Mouse (Mus musculus): ENCODE results near the gene Aldh9a1. TPM values are rescaled to one million over a fixed set of nuclear protein-coding genes. Genes with fewer than 3 reads are reported as not detected.
"Not testable (repeated sequence)": the region's sequence is repeated elsewhere in the genome, so short reads cannot be mapped to it uniquely, and the experiment has no call there.

The Aldh9a1 gene
- polyA plus RNA-seq, 1 experiment from 2014 or later: 204 TPM

DNA sequence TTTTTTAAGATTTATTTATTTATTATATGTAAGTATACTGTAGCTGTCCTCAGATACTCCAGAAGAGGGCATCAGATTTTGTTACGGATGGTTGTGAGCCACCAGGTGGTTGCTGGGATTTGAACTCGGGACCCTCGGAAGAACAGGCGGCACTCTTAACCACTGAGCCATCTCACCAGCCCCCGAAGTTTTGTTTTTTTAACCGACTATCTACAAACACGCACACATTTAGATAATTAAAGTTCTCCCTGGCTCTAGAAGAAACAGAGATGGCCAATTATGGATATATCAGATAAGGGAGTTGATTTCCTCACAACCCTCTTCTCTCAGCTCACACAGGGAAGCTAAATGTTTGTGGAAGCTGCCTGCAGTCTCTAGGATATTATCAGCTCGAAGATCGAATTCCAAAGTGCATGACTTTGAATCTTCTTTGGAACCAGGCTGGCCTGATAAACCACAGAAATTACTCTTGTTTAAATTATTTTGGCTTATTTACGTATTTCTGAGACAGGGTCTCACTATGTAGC lies 3.7 kb upstream of the Aldh9a1 start:
- H3K36me3 ChIP-seq (ENCODE audit: control insufficient read depth, insufficient read depth, low read length): not testable (repeated sequence)

DNA sequence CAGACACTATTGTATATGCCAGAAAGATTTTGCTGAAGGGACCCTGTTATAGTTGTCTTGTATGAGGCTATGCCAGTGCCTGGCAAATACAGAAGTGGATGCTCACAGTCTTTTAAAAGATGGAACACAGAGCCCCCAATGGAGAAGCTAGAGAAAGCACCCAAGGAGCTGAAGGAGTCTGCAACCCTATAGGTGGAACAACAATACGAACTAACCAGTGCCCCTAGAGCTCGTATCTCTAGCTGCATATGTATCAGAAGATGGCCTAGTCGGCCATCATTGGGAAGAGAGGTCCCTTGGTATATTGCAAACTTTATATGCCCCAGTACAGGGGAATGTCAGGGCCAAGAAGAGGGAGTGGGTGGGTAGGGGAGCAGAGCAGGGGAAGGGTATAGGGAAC lies 585 bp upstream of the Aldh9a1 start:
- H3K27ac ChIP-seq (ENCODE audit: low read length); H3K4me2 ChIP-seq (ENCODE audit: low read depth, low read length); ATAC-seq; H3K9me3 ChIP-seq (ENCODE audit: control insufficient read depth, low read length); H3K9ac ChIP-seq (ENCODE audit: low read depth, low read length); H3K27me3 ChIP-seq (replicated peaks; ENCODE audit: control insufficient read depth, insufficient read depth, low read length); H3K36me3 ChIP-seq (ENCODE audit: control insufficient read depth, insufficient read depth, low read length); H3K4me1 ChIP-seq (ENCODE audit: control insufficient read depth, insufficient read depth, low read length); H3K4me3 ChIP-seq (ENCODE audit: low read length): not testable (repeated sequence)
- WGBS: 58% methylated on average over 3 of the region's 3 CpGs

More for the DNA sequence above, 3.7 kb upstream of the Aldh9a1 start:
- H3K4me2 ChIP-seq (ENCODE audit: low read depth, low read length); H3K4me1 ChIP-seq (ENCODE audit: control insufficient read depth, insufficient read depth, low read length); H3K27me3 ChIP-seq (replicated peaks; ENCODE audit: control insufficient read depth, insufficient read depth, low read length); H3K4me3 ChIP-seq (ENCODE audit: low read length); H3K9ac ChIP-seq (ENCODE audit: low read depth, low read length); H3K27ac ChIP-seq (ENCODE audit: low read length); ATAC-seq; H3K9me3 ChIP-seq (ENCODE audit: control insufficient read depth, low read length): not testable (repeated sequence)
- 83% methylated on average over 10 of the region's 10 CpGs for WGBS

DNA sequence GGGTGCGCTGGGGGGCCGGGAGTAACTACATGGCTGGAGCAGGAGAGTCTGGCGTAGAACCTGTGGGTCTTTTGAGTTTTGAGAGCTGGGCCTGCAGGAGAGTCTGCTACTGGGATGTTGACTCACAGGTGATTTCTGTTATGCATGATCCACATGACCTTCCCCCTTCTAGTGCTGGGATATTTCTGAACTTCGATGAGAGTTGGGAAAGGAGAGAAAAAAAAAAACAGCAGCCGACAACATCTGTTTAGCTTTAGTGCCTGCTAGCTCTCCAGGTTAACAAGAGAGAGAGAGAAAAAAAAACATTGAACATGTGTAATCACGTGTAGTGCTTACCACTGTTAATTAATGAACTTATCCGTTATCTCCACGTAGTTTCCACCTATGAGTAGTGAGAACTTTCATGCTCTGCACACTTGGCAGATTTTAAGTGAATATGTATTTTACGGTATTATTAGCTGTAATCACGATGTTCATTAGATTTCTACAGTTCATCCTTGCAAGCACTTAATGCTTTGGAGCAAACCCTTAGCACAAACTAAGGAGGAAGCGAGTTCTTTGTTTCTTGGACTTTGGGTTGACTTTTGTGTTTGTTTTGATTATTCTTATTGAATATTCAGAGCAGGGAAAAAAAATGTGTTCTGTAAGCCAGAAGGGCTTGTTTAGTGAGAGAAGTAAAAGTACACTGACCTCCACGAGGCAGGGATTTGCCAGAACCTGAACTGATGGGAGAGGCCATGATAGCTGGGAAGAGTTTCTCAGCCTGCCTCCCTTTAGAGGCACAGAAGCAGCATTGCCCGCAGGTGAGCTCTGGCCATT lies 1.0 kb downstream of the Aldh9a1 start:
- no peaks in the 10 kb centered on the region for H3K27me3 ChIP-seq (replicated peaks; ENCODE audit: control insufficient read depth, insufficient read depth, low read length)
- WGBS: 26% methylated on average over 13 of the region's 13 CpGs
- H3K4me1 ChIP-seq (ENCODE audit: control insufficient read depth, insufficient read depth, low read length): peaks cover 5% of the 10 kb centered on the region
- H3K9ac ChIP-seq (ENCODE audit: low read depth, low read length): peak overlapping the region; percentile 86
- no peak; the same call in 1 of the 2 replicates for ATAC-seq
- peak overlapping the region; percentile 94 for H3K27ac ChIP-seq (ENCODE audit: low read length)
- peak overlapping the region; percentile 70 for H3K4me3 ChIP-seq (ENCODE audit: low read length)
- no peaks in the 10 kb centered on the region for H3K9me3 ChIP-seq (ENCODE audit: control insufficient read depth, low read length)
- H3K36me3 ChIP-seq (ENCODE audit: control insufficient read depth, insufficient read depth, low read length): no peaks in the 10 kb centered on the region; the same call in 1 of the 2 replicates
- H3K4me2 ChIP-seq (ENCODE audit: low read depth, low read length): peak overlapping the region; percentile 73

DNA sequence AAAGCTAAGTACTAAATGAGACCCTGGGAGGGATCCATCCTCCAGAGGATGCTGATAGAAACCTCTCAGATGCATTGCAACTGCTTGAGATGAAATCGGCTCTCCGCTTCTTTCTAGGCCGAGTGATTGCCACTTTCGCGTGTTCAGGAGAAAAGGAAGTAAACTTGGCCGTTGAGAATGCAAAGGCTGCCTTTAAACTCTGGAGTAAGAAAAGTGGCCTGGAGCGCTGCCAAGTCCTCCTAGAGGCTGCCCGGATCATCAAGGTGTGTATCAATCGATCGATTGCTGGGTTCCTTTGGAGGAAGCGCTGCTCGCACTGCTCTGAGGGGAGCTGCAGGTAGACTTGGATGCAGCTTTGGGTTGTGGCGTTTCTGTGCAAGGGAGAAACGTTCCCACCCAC lies 2.6 kb downstream of the Aldh9a1 start:
- Histone ChIP-seq H3K36me3 (ENCODE audit: control insufficient read depth, insufficient read depth, low read length) (peaks cover 3% of the 10 kb centered on the region), H3K27ac (ENCODE audit: low read length) (no peak overlapping the region), H3K9me3 (ENCODE audit: control insufficient read depth, low read length) (no peaks in the 10 kb centered on the region), H3K4me1 (ENCODE audit: control insufficient read depth, insufficient read depth, low read length) (peaks cover 5% of the 10 kb centered on the region), H3K4me3 (ENCODE audit: low read length) (no peak overlapping the region), H3K4me2 (ENCODE audit: low read depth, low read length) (no peak overlapping the region), H3K27me3 (replicated peaks; ENCODE audit: control insufficient read depth, insufficient read depth, low read length) (no peaks in the 10 kb centered on the region), H3K9ac (ENCODE audit: low read depth, low read length) (no peak overlapping the region)
- 85% methylated on average over 14 of the region's 14 CpGs for WGBS
- no peak for ATAC-seq

DNA sequence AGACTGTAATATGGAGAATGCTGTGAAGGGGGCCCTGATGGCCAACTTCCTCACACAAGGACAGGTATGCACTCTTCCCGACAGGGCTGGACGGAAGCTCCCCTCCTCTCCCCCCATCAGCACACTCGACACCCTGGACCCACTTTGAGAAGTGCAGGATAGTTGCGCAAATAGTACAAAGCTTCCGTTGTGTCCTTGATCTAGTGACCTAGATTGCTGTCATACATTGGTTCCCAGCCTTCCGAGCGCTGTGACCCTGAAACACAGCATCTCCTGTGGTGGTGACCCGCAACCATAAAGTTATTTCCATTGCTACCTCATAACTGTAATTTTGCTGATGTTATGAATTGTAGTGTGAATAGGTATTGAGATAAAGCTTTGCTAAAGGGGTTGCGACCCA lies 7.6 kb downstream of the Aldh9a1 start:
- Histone ChIP-seq H3K27ac (ENCODE audit: low read length) (no peak overlapping the region), H3K27me3 (replicated peaks; ENCODE audit: control insufficient read depth, insufficient read depth, low read length) (no peaks in the 10 kb centered on the region), H3K4me2 (ENCODE audit: low read depth, low read length) (no peak overlapping the region), H3K9me3 (ENCODE audit: control insufficient read depth, low read length) (no peaks in the 10 kb centered on the region), H3K9ac (ENCODE audit: low read depth, low read length) (no peak overlapping the region), H3K36me3 (ENCODE audit: control insufficient read depth, insufficient read depth, low read length) (peaks cover 8% of the 10 kb centered on the region), H3K4me3 (ENCODE audit: low read length) (no peak overlapping the region), H3K4me1 (ENCODE audit: control insufficient read depth, insufficient read depth, low read length) (peaks cover 3% of the 10 kb centered on the region; the same call in 1 of the 2 replicates)
- ATAC-seq: no peak
- WGBS: 93% methylated on average over 9 of the region's 9 CpGs

DNA sequence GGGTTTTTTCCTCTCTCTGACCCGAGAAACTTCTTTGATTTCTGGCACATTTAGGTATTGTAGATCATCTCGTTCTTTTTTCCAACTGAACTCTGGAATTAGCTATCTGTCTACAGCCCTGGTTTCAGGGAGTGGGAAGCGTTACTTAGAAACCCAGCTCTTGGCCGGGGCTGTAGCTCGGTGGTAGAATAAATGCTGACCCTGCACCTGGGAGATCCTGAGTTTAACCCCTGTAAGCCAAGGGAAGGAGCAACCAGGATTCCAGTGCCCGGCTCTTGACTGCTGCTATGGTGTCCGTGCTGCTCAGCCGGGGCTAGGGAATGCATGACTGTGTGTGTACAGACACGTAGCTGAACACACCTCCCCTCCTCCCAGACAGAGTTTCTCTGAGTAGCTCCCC lies 8.9 kb downstream of the Aldh9a1 start:
- H3K4me2 ChIP-seq (ENCODE audit: low read depth, low read length): no peak overlapping the region
- H3K4me3 ChIP-seq (ENCODE audit: low read length): no peak overlapping the region
- H3K27me3 ChIP-seq (replicated peaks; ENCODE audit: control insufficient read depth, insufficient read depth, low read length): no peaks in the 10 kb centered on the region
- no peak overlapping the region for H3K27ac ChIP-seq (ENCODE audit: low read length)
- H3K4me1 ChIP-seq (ENCODE audit: control insufficient read depth, insufficient read depth, low read length): peaks cover 3% of the 10 kb centered on the region; the same call in 1 of the 2 replicates
- peaks cover 8% of the 10 kb centered on the region for H3K36me3 ChIP-seq (ENCODE audit: control insufficient read depth, insufficient read depth, low read length)
- no peak overlapping the region for H3K9ac ChIP-seq (ENCODE audit: low read depth, low read length)
- ATAC-seq: no peak
- H3K9me3 ChIP-seq (ENCODE audit: control insufficient read depth, low read length): no peaks in the 10 kb centered on the region
- 82% methylated on average over 9 of the region's 9 CpGs for WGBS

DNA sequence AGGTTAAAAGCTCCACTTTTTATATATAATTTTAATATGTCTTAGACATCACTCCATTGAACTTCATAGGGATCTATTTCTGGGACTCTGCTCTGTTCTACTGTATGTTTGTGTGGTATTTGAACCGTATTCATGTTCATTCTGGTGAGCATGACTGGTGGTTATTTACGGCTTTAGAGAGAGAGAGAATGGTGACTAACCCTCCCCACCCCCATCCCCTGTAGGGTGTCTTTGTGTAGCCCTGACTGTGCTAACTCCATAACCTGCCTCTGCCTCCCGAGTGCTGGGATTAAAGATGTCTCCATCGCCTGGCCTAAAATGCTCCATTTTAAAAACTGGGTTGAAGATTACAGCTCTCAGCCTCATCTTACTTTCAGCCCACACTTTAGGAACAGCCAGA lies 10.5 kb downstream of the Aldh9a1 start:
- H3K27ac ChIP-seq (ENCODE audit: low read length): no peak overlapping the region

DNA sequence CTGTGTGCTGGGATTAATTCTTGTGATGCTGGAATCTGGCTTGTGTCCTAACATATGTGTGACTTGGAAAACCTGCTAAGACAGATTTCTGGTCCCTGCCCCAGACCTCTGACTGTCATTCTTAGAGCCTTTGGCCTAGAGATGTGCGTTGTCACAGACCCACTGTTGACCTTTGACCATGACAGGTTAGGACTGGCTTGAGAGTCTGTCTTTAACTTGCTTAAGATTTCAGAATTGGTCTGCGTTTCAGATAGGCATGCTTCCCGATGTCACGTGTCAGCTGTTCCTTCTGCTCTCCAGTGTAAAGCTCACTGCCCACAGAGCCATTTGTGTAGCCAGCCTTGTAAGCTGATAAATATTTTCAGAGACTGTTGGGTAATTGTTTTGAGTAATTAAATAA lies 13.0 kb downstream of the Aldh9a1 start:
- Histone ChIP-seq H3K4me1 (ENCODE audit: control insufficient read depth, insufficient read depth, low read length) (no peaks in the 10 kb centered on the region), H3K9me3 (ENCODE audit: control insufficient read depth, low read length) (no peaks in the 10 kb centered on the region), H3K27ac (ENCODE audit: low read length) (no peak overlapping the region), H3K4me3 (ENCODE audit: low read length) (no peak overlapping the region), H3K4me2 (ENCODE audit: low read depth, low read length) (no peak overlapping the region), H3K36me3 (ENCODE audit: control insufficient read depth, insufficient read depth, low read length) (peaks cover 13% of the 10 kb centered on the region; the same call in 1 of the 2 replicates), H3K27me3 (replicated peaks; ENCODE audit: control insufficient read depth, insufficient read depth, low read length) (no peaks in the 10 kb centered on the region), H3K9ac (ENCODE audit: low read depth, low read length) (no peak overlapping the region)
- 75% methylated on average over 4 of the region's 4 CpGs for WGBS
- no peak for ATAC-seq

More for the DNA sequence above, 10.5 kb downstream of the Aldh9a1 start:
- H3K4me3 ChIP-seq (ENCODE audit: low read length): no peak overlapping the region
- H3K4me2 ChIP-seq (ENCODE audit: low read depth, low read length): no peak overlapping the region
- H3K9me3 ChIP-seq (ENCODE audit: control insufficient read depth, low read length): no peaks in the 10 kb centered on the region
- H3K36me3 ChIP-seq (ENCODE audit: control insufficient read depth, insufficient read depth, low read length): peaks cover 8% of the 10 kb centered on the region; the same call in 1 of the 2 replicates
- H3K4me1 ChIP-seq (ENCODE audit: control insufficient read depth, insufficient read depth, low read length): no peaks in the 10 kb centered on the region
- no peaks in the 10 kb centered on the region for H3K27me3 ChIP-seq (replicated peaks; ENCODE audit: control insufficient read depth, insufficient read depth, low read length)
- no peak for ATAC-seq
- 85% methylated on average over 4 of the region's 4 CpGs for WGBS
- H3K9ac ChIP-seq (ENCODE audit: low read depth, low read length): no peak overlapping the region

DNA sequence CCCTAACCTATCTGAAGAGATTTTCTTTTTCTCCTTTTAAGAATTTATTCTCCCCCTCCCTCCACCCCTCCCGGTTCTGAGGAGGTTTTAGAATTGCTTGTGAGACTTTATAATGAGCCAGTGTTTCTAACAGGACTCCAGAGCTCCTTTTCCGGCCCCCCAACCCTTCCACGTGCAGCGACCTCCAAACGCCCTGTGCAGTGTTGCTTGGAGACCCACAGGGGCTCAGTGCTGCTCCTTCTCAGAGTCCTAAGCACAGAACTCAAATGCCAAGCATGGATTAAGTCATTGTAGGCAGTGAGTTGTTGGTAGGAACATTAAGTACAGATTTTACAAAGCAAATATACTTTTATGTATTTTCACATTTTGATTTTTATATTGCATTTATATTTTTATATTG lies 13.5 kb downstream of the Aldh9a1 start:
- H3K36me3 ChIP-seq (ENCODE audit: control insufficient read depth, insufficient read depth, low read length): peaks cover 13% of the 10 kb centered on the region; the same call in 1 of the 2 replicates
- no peak for ATAC-seq
- H3K27me3 ChIP-seq (replicated peaks; ENCODE audit: control insufficient read depth, insufficient read depth, low read length): no peaks in the 10 kb centered on the region
- H3K4me3 ChIP-seq (ENCODE audit: low read length): no peak overlapping the region
- WGBS: 60% methylated on average over 5 of the region's 5 CpGs
- H3K9me3 ChIP-seq (ENCODE audit: control insufficient read depth, low read length): no peaks in the 10 kb centered on the region
- no peak overlapping the region for H3K9ac ChIP-seq (ENCODE audit: low read depth, low read length)
- H3K4me1 ChIP-seq (ENCODE audit: control insufficient read depth, insufficient read depth, low read length): no peaks in the 10 kb centered on the region
- no peak overlapping the region for H3K27ac ChIP-seq (ENCODE audit: low read length)
- no peak overlapping the region for H3K4me2 ChIP-seq (ENCODE audit: low read depth, low read length)
